Mouse (Mus musculus) ES-E14 (cell line): ENCODE results near the gene Ralgapa2. TPM values are rescaled to one million over a fixed set of nuclear protein-coding genes. Genes with fewer than 3 reads are reported as not detected.

Experiments
- DNase-seq: peaks from one replicate; pipeline ENCODE4 v3.0.0-alpha.2; 2013; ENCODE audit warnings: low read depth, low spot score
- H3K27ac ChIP-seq: 2 replicates; pipeline ENCODE4 v1.5.1; 2012; ENCODE audit warnings: low read depth, mild to moderate bottlenecking, low read length, moderate library complexity, mixed read lengths; ENCODE audit not compliant: poor library complexity, insufficient read depth, severe bottlenecking
- H3K36me3 ChIP-seq: 2 replicates; pipeline ENCODE4 v1.6.1; 2012; ENCODE audit warnings: mild to moderate bottlenecking, low read length, moderate library complexity, mixed read lengths; ENCODE audit not compliant: control insufficient read depth, poor library complexity, insufficient read depth, severe bottlenecking
- H3K4me1 ChIP-seq, 2 experiments: fragments of 150-350 bp in 1 of 2; sonication (generic) in 1 of 2; 2 replicates each; pipeline ENCODE4 v1.6.1; 2012; ENCODE audit warnings: low read length in 2 of 2, mild to moderate bottlenecking in 1 of 2, mixed read lengths in 1 of 2; ENCODE audit not compliant: control insufficient read depth in 2 of 2, insufficient read depth in 2 of 2, poor library complexity in 1 of 2
- H3K4me3 ChIP-seq, 2 experiments: fragments of 150-350 bp in 1 of 2; sonication (generic) in 1 of 2; 2 replicates each; pipeline ENCODE4 v1.5.1; 2012; ENCODE audit warnings: low read length in 2 of 2, low read depth in 1 of 2, mild to moderate bottlenecking in 1 of 2, mixed read lengths in 1 of 2; ENCODE audit not compliant: insufficient read depth in 1 of 2, poor library complexity in 1 of 2, severe bottlenecking in 1 of 2
- H3K9ac ChIP-seq: 2 replicates; pipeline ENCODE4 v1.6.1; 2012; ENCODE audit warnings: low read depth, mild to moderate bottlenecking, low read length, mixed read lengths; ENCODE audit not compliant: poor library complexity, insufficient read depth, severe bottlenecking
- H3K9me3 ChIP-seq: fragments of 150-350 bp; sonication (generic); 2 replicates; pipeline ENCODE4 v1.6.1; 2012; ENCODE audit warnings: low read depth, mild to moderate bottlenecking, low read length; ENCODE audit not compliant: control insufficient read depth, insufficient read depth
- CHD2 ChIP-seq: IDR thresholded peaks from 2 replicates; pipeline ENCODE4 v1.6.1; 2014; ENCODE audit warnings: mild to moderate bottlenecking, low read depth, low read length, inconsistent platforms
- HCFC1 ChIP-seq: IDR thresholded peaks from 2 replicates; pipeline ENCODE4 v1.6.1; 2012; ENCODE audit warnings: low read length, inconsistent platforms, borderline replicate concordance; ENCODE audit not compliant: insufficient read depth
- MAFK ChIP-seq: IDR thresholded peaks from 2 replicates; pipeline ENCODE4 v1.6.1; 2014; ENCODE audit warnings: mild to moderate bottlenecking, low read depth, low read length, inconsistent platforms; ENCODE audit not compliant: insufficient read depth
- ZC3H11A ChIP-seq: IDR thresholded peaks from 2 replicates; pipeline ENCODE4 v1.6.1; 2012; ENCODE audit warnings: low read depth, mild to moderate bottlenecking, inconsistent platforms, low read length, borderline replicate concordance
- ZNF384 ChIP-seq: IDR thresholded peaks from 2 replicates; pipeline ENCODE4 v1.6.1; 2012; ENCODE audit warnings: low read depth, low read length, inconsistent platforms
- in situ Hi-C, 2 experiments: fragments of 600-800 bp; cut with MboI; formaldehyde crosslinking; loops; one replicate each; pipeline ENCODE4 v1.15.1; 2025; ENCODE audit warnings: low sequenced_read_pairs in 2 of 2, inconsistent platforms in 1 of 2; ENCODE audit not compliant: unreplicated experiment in 2 of 2
- total RNA-seq: library from RNA; depleted of rRNA; stranded (reverse); fragments of 300-350 nt; gene quantifications from 2 replicates; pipeline ENCODE4 v1.2.3, GENCODE M21; 2012

The Ralgapa2 gene
- total RNA-seq, 1 experiment = 23.0 TPM

- in situ Hi-C loops = no loop called here
- peaks cover 0 to 8% of the 10 kb centered on the region in 2 experiments; a peak in 1 of 4 replicates for H3K4me1 ChIP-seq
- H3K9ac ChIP-seq = no peak overlapping the region
- H3K27ac ChIP-seq = no peak overlapping the region
- TF ChIP-seq CHD2 (no peak), HCFC1 (no peak), MAFK (no peak), ZNF384 (no peak), ZC3H11A (no peak)
- no peaks in the 10 kb centered on the region for H3K9me3 ChIP-seq
- peaks cover 3% of the 10 kb centered on the region; the same call in 1 of the 2 replicates for H3K36me3 ChIP-seq
- no peak overlapping the region for H3K4me3 ChIP-seq
- no peak for DNase-seq
Measured at GRCm38 (mm10) chr2:146244049-146244448, 268.1 kb downstream of the Ralgapa2 start.

- Histone ChIP-seq H3K4me1 (peaks cover 0 to 3% of the 10 kb centered on the region in 2 experiments; a peak in 1 of 4 replicates), H3K9me3 (no peaks in the 10 kb centered on the region), H3K36me3 (peaks cover 3% of the 10 kb centered on the region; the same call in 1 of the 2 replicates), H3K27ac (no peak overlapping the region), H3K4me3 (no peak overlapping the region), H3K9ac (no peak overlapping the region)
- TF ChIP-seq CHD2 (no peak), ZC3H11A (no peak), ZNF384 (no peak), MAFK (no peak), HCFC1 (no peak)
- in situ Hi-C loops = no loop called here
- DNase-seq = no peak
Measured at GRCm38 (mm10) chr2:146239196-146239747, 272.9 kb downstream of the Ralgapa2 start.

DNA sequence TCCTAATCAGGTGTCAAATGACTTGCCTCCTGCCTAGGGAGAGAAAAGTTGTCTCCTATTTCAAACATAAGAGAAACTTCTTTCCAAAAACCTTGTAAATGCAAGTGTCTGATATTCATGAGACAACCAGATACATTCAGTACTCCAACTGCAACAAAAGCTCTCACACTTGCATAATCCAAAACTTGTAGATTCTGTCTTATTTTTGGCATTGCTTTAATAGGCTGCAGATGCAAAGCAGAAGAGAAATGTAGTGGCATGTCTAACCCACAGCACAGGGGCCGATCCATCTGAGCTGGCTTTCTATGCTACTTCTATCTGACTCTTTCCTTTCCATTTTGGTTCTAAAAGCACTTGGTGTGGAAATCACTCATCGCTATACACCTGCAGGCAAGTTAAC, 280.7 kb downstream of the Ralgapa2 start:
- H3K9ac ChIP-seq = no peak overlapping the region
- H3K4me3 ChIP-seq = no peak overlapping the region
- no peak for DNase-seq
- TF ChIP-seq ZNF384 = no peak
- TF ChIP-seq MAFK = no peak
- TF ChIP-seq ZC3H11A = no peak
- TF ChIP-seq CHD2 = no peak
- TF ChIP-seq HCFC1 = no peak
- no peaks in the 10 kb centered on the region for H3K4me1 ChIP-seq
- in situ Hi-C loops = no loop called here
- no peak overlapping the region for H3K27ac ChIP-seq
- H3K9me3 ChIP-seq = no peaks in the 10 kb centered on the region
- no peaks in the 10 kb centered on the region for H3K36me3 ChIP-seq

DNA sequence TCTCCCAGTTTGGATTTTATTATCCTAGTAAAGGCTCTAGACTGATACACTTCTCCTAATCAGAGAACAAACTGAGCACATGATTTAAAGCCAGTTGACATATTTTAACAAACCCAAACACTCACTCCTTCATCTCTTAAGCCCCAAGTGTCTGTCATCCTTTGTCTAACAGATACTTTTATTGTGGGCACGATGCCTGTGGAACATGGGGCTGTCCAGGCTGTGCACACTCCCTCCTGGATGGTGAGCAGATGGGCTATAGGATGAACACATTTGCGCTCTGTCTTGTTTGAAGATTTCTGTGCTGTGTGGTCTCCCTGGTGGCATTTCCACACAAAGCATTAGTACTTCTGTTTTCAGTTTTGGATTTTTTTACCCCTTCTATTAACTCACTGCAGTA, 283.7 kb downstream of the Ralgapa2 start:
- no peak overlapping the region for H3K4me3 ChIP-seq

More for the DNA sequence above, 283.7 kb downstream of the Ralgapa2 start:
- H3K9ac ChIP-seq = no peak overlapping the region
- no peak for DNase-seq
- TF ChIP-seq CHD2 = no peak
- no peak for TF ChIP-seq HCFC1
- TF ChIP-seq MAFK = no peak
- TF ChIP-seq ZC3H11A = no peak
- no peak for TF ChIP-seq ZNF384
- peaks cover 4 to 7% of the 10 kb centered on the region in 2 experiments; a peak in 3 of 4 replicates for H3K4me1 ChIP-seq
- in situ Hi-C loops = loop anchor here in 1 of 2 experiments (10.0 kb wide), 1 partner anchor 956 kb away; no protein-coding TSS in a partner anchor
- H3K27ac ChIP-seq = no peak overlapping the region
- H3K9me3 ChIP-seq = no peaks in the 10 kb centered on the region
- H3K36me3 ChIP-seq = no peaks in the 10 kb centered on the region
